Mouse (Mus musculus) lung, postnatal 0 days (tissue): Measurements from ENCODE around the gene Pard3. TPM values are rescaled to one million over a fixed set of nuclear protein-coding genes. Genes with fewer than 3 reads are reported as not detected.
A peak's percentile ranks its signal among the peaks of the same experiment; 100 is the strongest.

ENCODE experiments used
- ATAC-seq: fragments of 200-750 bp; cut with Nextera tagmentation; 2 replicates; pipeline ENCODE4 v1.8.0; 2017; ENCODE audit warnings: moderate library complexity
- DNase-seq: peaks from one replicate; pipeline ENCODE4 v3.0.0-alpha.2; 2016; ENCODE audit warnings: low spot score
- H3K27ac ChIP-seq: fragments of 300-500 bp; sonication (generic); 2 replicates; pipeline ENCODE4 v1.5.1; 2014; ENCODE audit warnings: antibody characterized with exemption, mild to moderate bottlenecking, low read length, mixed read lengths
- H3K27me3 ChIP-seq: fragments of 300-500 bp; sonication (generic); replicated peaks from 2 replicates; pipeline ENCODE4 v1.6.1; 2014; ENCODE audit warnings: low read length, mixed read lengths; ENCODE audit not compliant: insufficient read depth
- H3K36me3 ChIP-seq: fragments of 300-500 bp; sonication (generic); 2 replicates; pipeline ENCODE4 v1.6.1; 2014; ENCODE audit warnings: low read length, mixed read lengths; ENCODE audit not compliant: insufficient read depth
- H3K4me1 ChIP-seq: fragments of 300-500 bp; sonication (generic); 2 replicates; pipeline ENCODE4 v1.6.1; 2014; ENCODE audit warnings: antibody characterized with exemption, low read depth, low read length, mixed read lengths; ENCODE audit not compliant: insufficient read depth
- H3K4me2 ChIP-seq: fragments of 300-500 bp; sonication (generic); replicated peaks from 2 replicates; pipeline ENCODE4 v1.6.1; 2014; ENCODE audit warnings: low read depth, mild to moderate bottlenecking, low read length, moderate library complexity, mixed read lengths
- H3K4me3 ChIP-seq: fragments of 300-500 bp; sonication (generic); 2 replicates; pipeline ENCODE4 v1.5.1; 2014; ENCODE audit warnings: low read depth, low read length
- H3K9ac ChIP-seq: fragments of 300-500 bp; sonication (generic); replicated peaks from 2 replicates; pipeline ENCODE4 v1.6.1; 2014; ENCODE audit warnings: low read depth, mild to moderate bottlenecking
- H3K9me3 ChIP-seq: fragments of 300-500 bp; sonication (generic); 2 replicates; pipeline ENCODE4 v1.6.1; 2016; ENCODE audit warnings: low read length, mixed read lengths
- CTCF ChIP-seq: IDR thresholded peaks from 2 replicates; pipeline ENCODE4 v1.5.1; 2016; ENCODE audit warnings: antibody characterized with exemption, mild to moderate bottlenecking
- EP300 ChIP-seq: IDR thresholded peaks from 2 replicates; pipeline ENCODE4 v1.6.1; 2016; ENCODE audit warnings: antibody characterized with exemption, mild to moderate bottlenecking, control low read depth
- WGBS: fragments of 180-500 bp; shearing (Covaris S2); extraction: QIAGEN DNeasy Blood & Tissue Kit; methylation state at CpG from one replicate; pipeline ENCODE4 v1.1.7; 2014; 5-methylcytosine and 5-hydroxymethylcytosine counted together
- polyA plus RNA-seq: library from polyadenylated mRNA; unstranded; fragments of >200 nt; fragmentation: Nextera tagmentation; extraction: Ambion mirVana; gene quantifications from 2 replicates; pipeline ENCODE4 v1.2.1, GENCODE M21; 2015

Pard3 gene
- polyA plus RNA-seq, 1 experiment from 2014 or later = 13.2 TPM

DNA sequence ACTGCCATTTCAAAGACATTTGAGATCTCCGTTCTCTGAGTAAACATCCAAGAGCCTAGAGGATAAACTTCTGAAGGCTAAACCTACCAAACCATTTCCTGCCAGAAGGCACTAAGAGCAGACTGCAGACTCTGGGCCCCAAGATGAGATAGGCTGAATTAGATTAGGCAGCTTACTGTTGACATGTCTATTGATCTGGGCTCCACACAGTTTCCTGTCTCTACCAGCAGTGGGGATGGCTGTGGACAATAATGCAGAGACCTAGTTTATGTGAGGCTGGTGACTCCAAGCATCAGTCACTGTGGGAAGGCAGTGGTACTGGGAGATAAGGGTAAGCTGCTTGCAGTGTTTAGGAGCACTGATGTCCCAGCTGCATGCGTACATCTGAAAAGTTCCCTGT, 452.4 kb downstream of the Pard3 start:
- TF ChIP-seq CTCF (no peak), EP300 (peak; percentile 41; the same call in 1 of the 2 replicates)
- H3K36me3 ChIP-seq = no peaks in the 10 kb centered on the region
- no peaks in the 10 kb centered on the region for H3K4me1 ChIP-seq
- H3K4me3 ChIP-seq = no peak overlapping the region
- ATAC-seq = peak; percentile 63
- H3K4me2 ChIP-seq = no peak overlapping the region
- WGBS = 48% methylated on average over 2 of the region's 2 CpGs
- peak; percentile 31 for DNase-seq
- H3K27ac ChIP-seq = no peak overlapping the region
- no peaks in the 10 kb centered on the region for H3K27me3 ChIP-seq
- no peaks in the 10 kb centered on the region for H3K9me3 ChIP-seq
- H3K9ac ChIP-seq = no peak overlapping the region

DNA sequence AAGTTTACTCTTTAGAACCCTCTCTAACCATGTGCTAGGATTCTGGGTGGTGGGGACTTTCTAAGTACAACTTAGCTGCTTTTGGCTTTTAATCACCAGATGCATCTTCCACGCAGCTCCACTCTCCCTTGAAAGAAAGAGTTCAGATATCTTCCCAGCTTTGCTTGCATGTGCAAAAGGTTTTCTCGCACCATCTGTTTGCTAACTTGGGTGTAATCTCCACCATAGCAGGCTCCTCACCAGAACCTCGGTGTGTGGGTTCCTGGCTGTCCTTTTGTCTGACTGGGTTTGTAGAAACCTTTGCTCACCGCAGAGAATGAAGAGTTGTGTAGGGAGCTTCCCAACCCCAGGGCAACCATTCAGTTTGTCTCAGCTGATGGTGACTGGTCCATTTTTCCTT, 462.0 kb downstream of the Pard3 start:
- Histone ChIP-seq H3K27ac (no peak overlapping the region), H3K4me1 (no peaks in the 10 kb centered on the region), H3K36me3 (no peaks in the 10 kb centered on the region), H3K27me3 (no peaks in the 10 kb centered on the region), H3K4me3 (no peak overlapping the region), H3K4me2 (no peak overlapping the region), H3K9ac (no peak overlapping the region), H3K9me3 (no peaks in the 10 kb centered on the region)
- WGBS = 71% methylated on average over 4 of the region's 4 CpGs
- no peak for TF ChIP-seq CTCF
- TF ChIP-seq EP300 = no peak
- ATAC-seq (no peak), DNase-seq (no peak)

DNA sequence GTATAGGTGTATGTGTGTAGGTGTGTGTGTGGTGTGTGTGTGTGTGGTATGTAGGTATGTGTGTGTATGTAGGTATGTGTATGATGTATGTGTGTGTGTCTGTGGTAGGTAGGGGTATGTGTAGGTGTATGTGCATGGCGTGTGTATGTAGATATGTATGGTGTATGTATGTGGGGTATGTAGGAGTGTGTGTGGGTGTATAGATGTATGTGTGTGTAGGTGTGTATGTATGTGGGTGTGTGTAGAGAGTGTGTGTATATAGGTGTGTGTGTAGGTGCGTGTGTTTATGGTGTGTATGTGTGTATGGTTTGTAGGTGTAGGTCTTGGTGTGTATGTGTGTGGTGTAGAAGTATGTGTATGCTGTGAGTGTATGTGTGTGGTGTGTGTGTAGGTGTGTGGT, 464.6 kb downstream of the Pard3 start:
- H3K27me3 ChIP-seq = no peaks in the 10 kb centered on the region
- H3K9me3 ChIP-seq = no peaks in the 10 kb centered on the region
- H3K4me3 ChIP-seq = no peak overlapping the region
- H3K9ac ChIP-seq = no peak overlapping the region
- no peak overlapping the region for H3K27ac ChIP-seq
- TF ChIP-seq CTCF (no peak), EP300 (no peak)
- ATAC-seq (no peak), DNase-seq (no peak)
- H3K4me2 ChIP-seq = no peak overlapping the region
- no peaks in the 10 kb centered on the region for H3K36me3 ChIP-seq
- 98% methylated on average over 2 of the region's 2 CpGs for WGBS
- no peaks in the 10 kb centered on the region for H3K4me1 ChIP-seq

DNA sequence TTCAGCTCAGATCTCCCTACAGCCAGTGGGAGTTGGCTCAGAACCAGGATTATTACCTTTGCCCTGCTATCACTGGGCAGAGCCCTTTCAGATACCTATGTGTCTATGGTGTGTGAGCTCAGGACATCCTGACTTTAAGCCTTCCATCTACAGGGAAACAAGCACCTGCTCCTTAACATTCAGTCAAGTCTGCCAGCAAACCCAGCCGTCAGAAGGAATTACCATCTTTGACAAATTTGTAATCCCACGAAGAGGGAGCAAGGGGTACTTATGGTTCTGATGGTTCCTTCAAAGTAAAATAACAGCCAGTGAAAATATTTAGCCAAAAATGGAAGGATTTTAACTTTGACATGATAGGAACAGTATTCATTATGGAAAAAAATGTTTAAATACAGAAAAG, 466.1 kb downstream of the Pard3 start:
- no peaks in the 10 kb centered on the region for H3K36me3 ChIP-seq
- no peak for ATAC-seq
- 87% methylated on average over 2 of the region's 2 CpGs for WGBS
- no peaks in the 10 kb centered on the region for H3K9me3 ChIP-seq
- DNase-seq = no peak
- no peak overlapping the region for H3K27ac ChIP-seq
- TF ChIP-seq EP300 = no peak
- no peak for TF ChIP-seq CTCF
- H3K4me3 ChIP-seq = no peak overlapping the region
- H3K4me2 ChIP-seq = no peak overlapping the region
- no peaks in the 10 kb centered on the region for H3K27me3 ChIP-seq
- H3K4me1 ChIP-seq = no peaks in the 10 kb centered on the region
- no peak overlapping the region for H3K9ac ChIP-seq

DNA sequence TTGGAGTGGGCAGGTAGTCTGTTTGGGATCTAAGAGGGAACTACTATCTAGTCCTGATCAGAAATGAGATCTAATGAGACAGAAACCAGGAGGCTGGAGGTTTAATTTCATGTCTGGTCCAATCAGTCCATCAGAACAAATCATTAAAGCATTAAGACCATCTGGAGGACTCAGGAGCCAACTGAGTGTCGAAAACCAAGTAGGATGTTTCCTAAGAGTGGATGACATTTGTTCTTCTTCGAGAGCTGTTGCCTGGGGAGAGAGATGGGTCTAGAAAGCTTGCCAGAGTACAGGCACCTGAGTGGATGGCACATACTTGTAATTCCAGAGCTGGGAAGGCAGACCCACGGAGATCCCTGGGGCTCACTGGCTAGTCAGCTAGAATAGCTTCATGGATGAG, 468.2 kb downstream of the Pard3 start:
- no peak overlapping the region for H3K4me2 ChIP-seq
- TF ChIP-seq CTCF = no peak
- no peak for TF ChIP-seq EP300

DNA sequence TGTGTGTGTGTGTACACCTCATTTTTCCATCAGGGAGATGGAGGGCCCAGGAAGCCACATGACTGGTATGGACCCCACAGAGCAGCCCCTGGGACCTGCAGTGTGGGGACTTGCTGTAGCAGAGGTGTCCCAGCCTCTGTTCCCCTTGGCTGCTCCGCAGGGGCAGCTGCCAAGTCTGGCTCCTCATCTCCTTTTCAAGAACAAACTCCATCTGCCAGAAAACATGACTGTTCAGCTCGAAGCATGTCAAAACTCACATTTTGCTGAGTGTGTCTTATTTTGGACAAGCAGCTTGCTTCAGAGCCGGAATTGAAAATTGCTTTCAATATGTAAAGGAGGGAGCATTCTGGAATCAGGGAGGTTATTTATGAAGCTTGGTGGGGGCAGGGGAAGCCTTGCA, 471.1 kb downstream of the Pard3 start:
- WGBS = 54% methylated on average over 3 of the region's 3 CpGs
- H3K4me1 ChIP-seq = no peaks in the 10 kb centered on the region
- H3K27ac ChIP-seq = no peak overlapping the region
- H3K4me2 ChIP-seq = no peak overlapping the region
- H3K9ac ChIP-seq = no peak overlapping the region
- ATAC-seq = peak; percentile 84
- H3K27me3 ChIP-seq = no peaks in the 10 kb centered on the region
- H3K36me3 ChIP-seq = no peaks in the 10 kb centered on the region
- DNase-seq = peak; percentile 87
- no peaks in the 10 kb centered on the region for H3K9me3 ChIP-seq
- TF ChIP-seq EP300 (0 out of 2 replicates have a peak, but pooled peaks have one; percentile 17), CTCF (no peak)
- no peak overlapping the region for H3K4me3 ChIP-seq

More for the DNA sequence above, 468.2 kb downstream of the Pard3 start:
- H3K9ac ChIP-seq = no peak overlapping the region
- ATAC-seq = peak; percentile 37; the same call in 1 of the 2 replicates
- 51% methylated on average over 3 of the region's 3 CpGs for WGBS
- peak; percentile 63 for DNase-seq
- no peak overlapping the region for H3K4me3 ChIP-seq
- H3K27me3 ChIP-seq = no peaks in the 10 kb centered on the region
- no peaks in the 10 kb centered on the region for H3K36me3 ChIP-seq
- no peaks in the 10 kb centered on the region for H3K4me1 ChIP-seq
- H3K27ac ChIP-seq = no peak overlapping the region
- no peaks in the 10 kb centered on the region for H3K9me3 ChIP-seq
